Mouse (Mus musculus): ENCODE results near the gene Alkbh8. TPM values are rescaled to one million over a fixed set of nuclear protein-coding genes. Genes with fewer than 3 reads are reported as not detected.
"Not testable (repeated sequence)": the region's sequence is repeated elsewhere in the genome, so short reads cannot be mapped to it uniquely, and the experiment has no call there.

Alkbh8 gene
- 10 to 100 TPM; 17.4 to 20.7 TPM for total RNA-seq (2021)
- long read RNA-seq, experiment 1, partial matches to known transcripts = 1 of 2 reads
- long read RNA-seq, experiment 1, other reads (novel, unspliced or antisense) = 1 of 2 reads
- long read RNA-seq, experiment 2, full-length matches to known transcripts = 1 of 6 reads
- long read RNA-seq, experiment 2, partial matches to known transcripts = 1 of 6 reads
- long read RNA-seq, experiment 2, other reads (novel, unspliced or antisense) = 4 of 6 reads

GRCm38 (mm10) chr9:3334962-3335767 lies at the start of gene Alkbh8:
TSS of gene Alkbh8 (plus strand) at chr9:3335140.
- DNase-seq = peak; percentile 47

GRCm38 (mm10) chr9:3309292-3309836 lies 25.6 kb upstream of the Alkbh8 start:
- DNase-seq = no peak

GRCm38 (mm10) chr9:3310016-3310415 lies 24.9 kb upstream of the Alkbh8 start:
- DNase-seq = no peak

- DNase-seq = not testable (repeated sequence)
Observed at GRCm38 (mm10) chr9:3327342-3328053, 7.4 kb upstream of the Alkbh8 start.

GRCm38 (mm10) chr9:3328054-3328595 lies 6.8 kb upstream of the Alkbh8 start:
- no peak for DNase-seq

- DNase-seq = no peak
Observed at GRCm38 (mm10) chr9:3330319-3330718, 4.6 kb upstream of the Alkbh8 start.

GRCm38 (mm10) chr9:3330737-3331384 lies 4.1 kb upstream of the Alkbh8 start:
- DNase-seq = no peak

GRCm38 (mm10) chr9:3336661-3337060 lies 1.7 kb downstream of the Alkbh8 start:
- DNase-seq = no peak

GRCm38 (mm10) chr9:3345136-3345535 lies 10.2 kb downstream of the Alkbh8 start:
- no peak for DNase-seq

- DNase-seq = no peak
Observed at GRCm38 (mm10) chr9:3345967-3346366, 11.0 kb downstream of the Alkbh8 start.

- no peak for DNase-seq
Observed at GRCm38 (mm10) chr9:3350056-3350455, 15.1 kb downstream of the Alkbh8 start.

GRCm38 (mm10) chr9:3376323-3376722 lies 41.4 kb downstream of the Alkbh8 start:
- DNase-seq = not testable (repeated sequence)

- peak; percentile 76 for DNase-seq
Observed at GRCm38 (mm10) chr9:3403251-3404208, 68.6 kb downstream of the Alkbh8 start, which contains the start of gene Cwf19l2. TSS of gene Cwf19l2 (plus strand) at chr9:3403592.

GRCm38 (mm10) chr9:3404372-3404771 lies 69.4 kb downstream of the Alkbh8 start:
- DNase-seq = no peak

- DNase-seq = not testable (repeated sequence)
Observed at GRCm38 (mm10) chr9:3439555-3440300, 104.8 kb downstream of the Alkbh8 start.

Data from gastrocnemius, postnatal 25 days (tissue).